Mouse (Mus musculus) olfactory bulb, adult 2 months (tissue): ENCODE data around the gene Fstl4.

Experiments
- CTCF ChIP-seq: fragments of 200-500 bp; IDR thresholded peaks from 2 replicates; pipeline ENCODE4 v1.5.1; 2012; ENCODE audit warnings: low read depth, mild to moderate bottlenecking, low read length, moderate library complexity; ENCODE audit not compliant: insufficient read depth
- POLR2A ChIP-seq: fragments of 200-500 bp; IDR thresholded peaks from 2 replicates; pipeline ENCODE4 v1.6.1; 2012; ENCODE audit warnings: mild to moderate bottlenecking, low read depth, low read length, moderate library complexity; ENCODE audit not compliant: insufficient read depth

DNA sequence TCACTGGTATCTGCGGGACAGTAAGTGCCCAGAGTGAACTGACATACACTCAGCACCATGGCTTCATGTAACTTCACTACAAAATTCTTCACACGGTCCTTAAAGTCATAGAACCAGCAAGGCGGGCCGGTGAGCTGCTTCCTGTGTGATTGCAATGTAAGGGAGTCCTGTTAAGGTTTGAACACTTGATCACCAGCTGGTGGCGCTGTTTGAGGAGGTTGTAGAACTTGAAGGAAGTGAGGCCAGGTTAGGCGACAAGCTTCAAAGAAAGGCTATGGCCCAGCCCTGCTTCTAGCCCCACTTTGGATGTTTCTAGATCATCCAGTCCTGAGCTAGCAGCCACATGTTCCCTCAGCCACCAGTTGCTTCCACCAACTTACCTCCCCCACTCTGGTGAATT is 320.9 kb downstream of the Fstl4 start:
- no peak for TF ChIP-seq CTCF
- TF ChIP-seq POLR2A: no peak
